Mouse (Mus musculus) common myeloid progenitor, adult 5-6 weeks (primary cell): ENCODE measurements around the gene Bcl2a1d. TPM values are rescaled to one million over a fixed set of nuclear protein-coding genes. Genes with fewer than 3 reads are reported as not detected.
A peak's percentile ranks its signal among the peaks of the same experiment; 100 is the strongest.
"Not testable (repeated sequence)": the region's sequence is repeated elsewhere in the genome, so short reads cannot be mapped to it uniquely, and the experiment has no call there.

Source experiments
- ATAC-seq: replicated peaks from 2 replicates; pipeline ENCODE4 v1.8.0; 2016; ENCODE audit warnings: low read depth, mild to moderate bottlenecking, moderate TSS enrichment, inconsistent platforms; ENCODE audit not compliant: poor library complexity, severe bottlenecking
- total RNA-seq: library from RNA; stranded (forward); fragments of 200-1000, 187-1606 nt; gene quantifications from 2 replicates; pipeline ENCODE4 v1.2.3, GENCODE M21; 2017

Bcl2a1d gene
- total RNA-seq, 1 experiment from 2014 or later: not detected

- no peak for ATAC-seq
Observed at GRCm38 (mm10) chr9:88706700-88707099, 25.0 kb downstream of the Bcl2a1d start.

- ATAC-seq: not testable (repeated sequence)
Observed at GRCm38 (mm10) chr9:88705157-88705556, 26.6 kb downstream of the Bcl2a1d start.

- ATAC-seq: peak; percentile 79
Observed at GRCm38 (mm10) chr9:88698746-88699145, 33.0 kb downstream of the Bcl2a1d start.

GRCm38 (mm10) chr9:88691307-88691706 lies 40.4 kb downstream of the Bcl2a1d start:
- not testable (repeated sequence) for ATAC-seq

- ATAC-seq: not testable (repeated sequence)
Observed at GRCm38 (mm10) chr9:88689451-88689850, 42.3 kb downstream of the Bcl2a1d start.

GRCm38 (mm10) chr9:88686719-88687118 lies 45.0 kb downstream of the Bcl2a1d start:
- not testable (repeated sequence) for ATAC-seq

Other genes starting within 250 kb of the Bcl2a1d start
- gene Syncrip, start 249.3 kb downstream of the Bcl2a1d start, total RNA-seq: 305 and 315 TPM in 2 replicates
- gene Zfp949, start 183.9 kb downstream of the Bcl2a1d start, total RNA-seq: 10.4 and 11.4 TPM in 2 replicates
- not detected in 2 replicates for gene Trim43a, start 151.0 kb downstream of the Bcl2a1d start, total RNA-seq
- 14.5 and 38.9 TPM in 2 replicates for gene Mthfsl, start 11.6 kb downstream of the Bcl2a1d start, total RNA-seq
- gene Trim43c, start 107.2 kb upstream of the Bcl2a1d start, total RNA-seq: not detected in 2 replicates
- gene Bcl2a1a, start 225.0 kb upstream of the Bcl2a1d start, total RNA-seq: 0.41 TPM in 1 of 2 replicates, not detected in the other